Mouse (Mus musculus): ENCODE measurements around the gene Pola2.

DNA sequence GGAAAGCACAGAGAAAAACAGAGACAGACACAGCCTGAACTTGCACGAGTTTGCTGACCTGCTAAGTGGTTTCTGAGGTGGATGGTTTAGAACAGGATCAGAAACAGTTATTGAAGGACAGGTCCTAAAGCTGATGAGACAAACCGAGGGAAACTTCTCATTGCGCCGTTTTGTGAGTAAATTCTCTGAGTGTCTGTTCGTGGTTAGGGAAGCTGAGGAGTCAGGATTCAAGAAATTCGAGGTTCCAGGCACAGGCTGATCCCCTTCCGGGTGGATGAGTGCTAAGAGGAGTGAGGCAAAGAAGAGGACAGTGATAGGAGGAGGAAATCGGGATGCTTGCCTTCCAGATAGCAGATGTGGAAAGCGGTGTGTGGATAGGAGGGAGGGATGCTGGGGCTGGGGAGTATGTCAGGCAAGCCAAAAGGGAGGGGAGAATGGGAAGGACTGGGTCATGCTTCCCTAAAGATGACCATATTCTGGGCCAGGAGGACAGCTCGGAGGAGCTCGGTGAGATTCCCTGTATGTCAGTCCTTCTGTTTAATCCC is 38.6 kb downstream of the Pola2 start:
- TF ChIP-seq CTCF (IDR thresholded peaks at IDR 0.05; ENCODE audit: extremely low read depth, insufficient read length, insufficient replicate concordance, low read depth, low read length) (no peak), POLR2A (IDR thresholded peaks at IDR 0.05; ENCODE audit: low read depth, low read length) (no peak)

Measured in small intestine, adult 2 months (tissue).